8 mouse cellular contexts compared by ENCODE assay signal in genomic region chr6:115991881-115992620, GRCm38 (mm10). TPM values are rescaled to one million over a fixed set of nuclear protein-coding genes. Genes with fewer than 3 reads are reported as not detected.
DNase-seq lines count a peak whose midpoint lies in the region; ATAC-seq and TF ChIP-seq lines count a peak whose summit lies in the region.

No protein-coding gene starts in this region.

- peak overlapping the region; percentile 23; the same call in 1 of the 2 replicates for H3K27ac ChIP-seq in testis, adult 2 months (ENCODE audit: control insufficient read depth, insufficient read depth, low read depth, low read length)
- H3K27ac ChIP-seq in liver, embryonic 14.5 days, result no peak overlapping the region
- peak overlapping the region; percentile 75 for H3K27ac ChIP-seq in stomach, postnatal 0 days (replicated peaks)

- H3K36me3 ChIP-seq in testis, adult 2 months (ENCODE audit: control insufficient read depth, insufficient read depth, low read length), result no peaks in the 10 kb centered on the region
- no peaks in the 10 kb centered on the region for H3K36me3 ChIP-seq in liver, embryonic 14.5 days (replicated peaks; ENCODE audit: control insufficient read depth, insufficient read depth, low read depth)
- no peaks in the 10 kb centered on the region for H3K36me3 ChIP-seq in stomach, postnatal 0 days (ENCODE audit: control insufficient read depth, insufficient read depth, low read length)

- H3K4me3 ChIP-seq in testis, adult 2 months (ENCODE audit: control insufficient read depth, low read depth, low read length), result peak overlapping the region; percentile 4; the same call in 1 of the 2 replicates
- H3K4me3 ChIP-seq in liver, embryonic 14.5 days (ENCODE audit: insufficient read depth in 1 of 2, low read depth in 2 of 2, low read length in 2 of 2), result peak overlapping the region; percentile 1 to 6; a peak in 2 of 4 replicates
- H3K4me3 ChIP-seq in stomach, postnatal 0 days (ENCODE audit: low read depth, low read length), result peak overlapping the region; percentile 60

- no peak overlapping the region; the same call in 1 of the 2 replicates for H3K4me2 ChIP-seq in liver, embryonic 14.5 days (ENCODE audit: low read depth)
- peak overlapping the region; percentile 81 for H3K4me2 ChIP-seq in stomach, postnatal 0 days (replicated peaks; ENCODE audit: low read depth)

- TF ChIP-seq POLR2A in testis, adult 2 months (IDR thresholded peaks at IDR 0.05; ENCODE audit: control insufficient read depth, low read depth, low read length), result no peak

- no peak for TF ChIP-seq EP300 in liver, embryonic 14.5 days (IDR thresholded peaks at IDR 0.05; ENCODE audit: low read depth)
- no peak for TF ChIP-seq EP300 in stomach, postnatal 0 days (optimal IDR thresholded peaks at IDR 0.05)

- no peak overlapping the region for H3K9ac ChIP-seq in liver, embryonic 14.5 days (replicated peaks)
- peak overlapping the region; percentile 68 for H3K9ac ChIP-seq in stomach, postnatal 0 days (ENCODE audit: low read length)

- 32% methylated on average over 10 of the region's 10 CpGs for WGBS in liver, embryonic 14.5 days (ENCODE audit: insufficient replicate concordance)
- WGBS in stomach, postnatal 0 days, result 40% methylated on average over 10 of the region's 10 CpGs

- no peak for ATAC-seq in liver, embryonic 14.5 days (ENCODE audit: insufficient read depth)
- no peak for ATAC-seq in stomach, postnatal 0 days (ENCODE audit: low FRiP score, low TSS enrichment)

- H3K9me3 ChIP-seq in liver, embryonic 14.5 days (ENCODE audit: control insufficient read depth, low read length), result no peaks in the 10 kb centered on the region
- no peaks in the 10 kb centered on the region for H3K9me3 ChIP-seq in stomach, postnatal 0 days (ENCODE audit: control insufficient read depth, low read length)

- H3K27me3 ChIP-seq in testis, adult 2 months (ENCODE audit: control insufficient read depth, insufficient read depth, low read length), result peaks cover 2% of the 10 kb centered on the region; the same call in 1 of the 2 replicates
- H3K27me3 ChIP-seq in liver, embryonic 14.5 days (ENCODE audit: control insufficient read depth, insufficient read depth, low read length), result peaks cover 35% of the 10 kb centered on the region
- H3K27me3 ChIP-seq in stomach, postnatal 0 days (ENCODE audit: control insufficient read depth, insufficient read depth, low read length), result no peaks in the 10 kb centered on the region; the same call in 1 of the 2 replicates

- TF ChIP-seq CTCF in testis, adult 2 months (IDR thresholded peaks at IDR 0.05; ENCODE audit: control insufficient read depth, insufficient read depth, insufficient replicate concordance, low read depth, low read length), result no peak
- TF ChIP-seq CTCF in liver, embryonic 14.5 days (IDR thresholded peaks at IDR 0.05; ENCODE audit: low read depth), result no peak
- no peak for TF ChIP-seq CTCF in stomach, postnatal 0 days (IDR thresholded peaks at IDR 0.05; ENCODE audit: low read depth)

- peaks cover 15% of the 10 kb centered on the region for H3K4me1 ChIP-seq in testis, adult 2 months (ENCODE audit: control insufficient read depth, insufficient read depth, low read length)
- 0 out of 4 replicates have a peak, but pooled peaks cover 0 to 1% of the 10 kb centered on the region in 2 experiments for H3K4me1 ChIP-seq in liver, embryonic 14.5 days (replicated peaks; ENCODE audit: control insufficient read depth in 2 of 2, insufficient read depth in 2 of 2, low read length in 1 of 2)
- H3K4me1 ChIP-seq in stomach, postnatal 0 days (replicated peaks; ENCODE audit: control insufficient read depth, insufficient read depth), result peaks cover 3% of the 10 kb centered on the region

- DNase-seq in adrenal gland, adult (ENCODE audit: inconsistent age in 2 of 2, low spot score in 1 of 2), result peak; percentile 69 to 76
- no peak for DNase-seq in adrenal gland, adult 8-10 months
- DNase-seq in testis, postnatal 10 days (ENCODE audit: low spot score), result no peak
- DNase-seq in liver, embryonic 14.5 days (ENCODE audit: low read depth in 3 of 3, low spot score in 3 of 3), result no peak
- DNase-seq in stomach, postnatal 0 days (ENCODE audit: low spot score), result no peak
- no peak for DNase-seq in embryo, embryonic 11 days
- no peak for DNase-seq in spleen, postnatal 14 days (ENCODE audit: low spot score in 2 of 2)

RNA-seq across cellular contexts. Expression of gene Plxnd1, which starts 2.8 kb away (rescaled TPM):
- 100 to 1,000 TPM; 176 to 243 (median 208) TPM for total RNA-seq in adrenal gland, adult 8-10 months (2022)
- polyA plus RNA-seq in testis, adult 2 months (2012; rRNA removed), result 5.7 and 6.1 TPM in 2 replicates
- 7.5 and 13.0 TPM in 2 replicates for polyA plus RNA-seq in liver, embryonic 14.5 days (2012; rRNA removed)
- 6.4 and 7.6 TPM in 2 replicates for polyA plus RNA-seq in liver, embryonic 14.5 days (2014; fragmentation: Nextera tagmentation; extraction: Ambion mirVana)
- polyA plus RNA-seq in stomach, postnatal 0 days (2015; fragmentation: Nextera tagmentation; extraction: Ambion mirVana), result 9.7 and 10.4 TPM in 2 replicates

RNA-seq across cellular contexts. Expression of gene H1foo, which starts 47.3 kb away (rescaled TPM):
- total RNA-seq in adrenal gland, adult 8-10 months (2022), result under 1 TPM in 1 of 4 experiments, not detected in 3; 0.40 TPM
- polyA plus RNA-seq in testis, adult 2 months (2012; rRNA removed), result not detected in 2 replicates
- polyA plus RNA-seq in liver, embryonic 14.5 days (2012; rRNA removed), result not detected in 2 replicates
- not detected in 2 replicates for polyA plus RNA-seq in liver, embryonic 14.5 days (2014; fragmentation: Nextera tagmentation; extraction: Ambion mirVana)
- polyA plus RNA-seq in stomach, postnatal 0 days (2015; fragmentation: Nextera tagmentation; extraction: Ambion mirVana), result not detected in 2 replicates

Comparison
In these comparisons a context has a peak if more than half of its experiments do, and no peak if none do; other contexts are left out.
1. DNase-seq: peak in adrenal gland, adult (2 of 2); none in adrenal gland, adult 8-10 months (single experiment), testis, postnatal 10 days (single experiment), liver, embryonic 14.5 days (0 of 3), stomach, postnatal 0 days (single experiment), embryo, embryonic 11 days (single experiment) and spleen, postnatal 14 days (0 of 2).
2. H3K4me3 ChIP-seq: peak in every context shown above with its lines; median percentile 60 in stomach, postnatal 0 days; 4 in testis, adult 2 months; 4 in liver, embryonic 14.5 days.